Mouse (Mus musculus) mouse embryonic stem cell (cell line): ENCODE results near the gene Cript.

ENCODE experiments used
- in situ Hi-C, 2 experiments: fragments of 300-500 bp; cut with MboI; formaldehyde crosslinking; loops; 1 replicate in 1 of 2; 3 replicates in 1 of 2; pipeline ENCODE4 v1.14.3; 2019 to 2020; ENCODE audit warnings: low sequenced_read_pairs in 2 of 2, low pct_unique_long_range_greater_than_20kb in 1 of 2, mixed read lengths in 1 of 2; ENCODE audit not compliant: unreplicated experiment in 1 of 2

Gene Cript

GRCm38 (mm10) chr17:87025269-87025949 is at the start of gene Cript, which contains the start of gene Pigf:
Gene Cript, plus strand, starts transcription at chr17:87025550.
Gene Pigf, minus strand, starts transcription at chr17:87025406.
- in situ Hi-C loops, result loop anchor here (25.0 kb wide), 2 partner anchors 212 to 537 kb away; no protein-coding TSS in a partner anchor

- in situ Hi-C loops, result no loop called here
Measured at GRCm38 (mm10) chr17:86976387-86976786, 49.0 kb upstream of the Cript start.

- in situ Hi-C loops, result no loop called here
Measured at GRCm38 (mm10) chr17:86978496-86978895, 46.9 kb upstream of the Cript start.

GRCm38 (mm10) chr17:86981205-86981604 is 44.1 kb upstream of the Cript start:
- in situ Hi-C loops, result no loop called here

- in situ Hi-C loops, result no loop called here
Measured at GRCm38 (mm10) chr17:86981701-86982100, 43.6 kb upstream of the Cript start.

- in situ Hi-C loops, result no loop called here
Measured at GRCm38 (mm10) chr17:86982497-86982896, 42.9 kb upstream of the Cript start.

- in situ Hi-C loops, result no loop called here
Measured at GRCm38 (mm10) chr17:86986449-86987138, 38.8 kb upstream of the Cript start.

GRCm38 (mm10) chr17:86988161-86988560 is 37.2 kb upstream of the Cript start:
- in situ Hi-C loops, result no loop called here

- in situ Hi-C loops, result no loop called here
Measured at GRCm38 (mm10) chr17:86988601-86989184, 36.7 kb upstream of the Cript start.

GRCm38 (mm10) chr17:86991306-86991705 is 34.0 kb upstream of the Cript start:
- in situ Hi-C loops, result no loop called here

GRCm38 (mm10) chr17:86997323-86997722 is 28.0 kb upstream of the Cript start:
- in situ Hi-C loops, result no loop called here

- in situ Hi-C loops, result no loop called here
Measured at GRCm38 (mm10) chr17:87008950-87009349, 16.4 kb upstream of the Cript start.

- in situ Hi-C loops, result no loop called here
Measured at GRCm38 (mm10) chr17:87011301-87012019, 13.9 kb upstream of the Cript start.

GRCm38 (mm10) chr17:87019692-87020091 is 5.7 kb upstream of the Cript start:
- in situ Hi-C loops, result no loop called here

GRCm38 (mm10) chr17:87024491-87025242 is 683 bp upstream of the Cript start:
- in situ Hi-C loops, result loop anchor here (25.0 kb wide), 2 partner anchors 213 to 538 kb away; no protein-coding TSS in a partner anchor

GRCm38 (mm10) chr17:87036141-87037073 is 11.1 kb downstream of the Cript start:
- in situ Hi-C loops, result loop anchor here (25.0 kb wide), 2 partner anchors 201 to 526 kb away; no protein-coding TSS in a partner anchor

- in situ Hi-C loops, result loop anchor here (25.0 kb wide), 2 partner anchors 199 to 524 kb away; no protein-coding TSS in a partner anchor
Measured at GRCm38 (mm10) chr17:87038496-87038895, 13.1 kb downstream of the Cript start.
